ENCODE assay signal across 8 mouse cellular contexts in genomic region chr12:80518757-80519620, GRCm38 (mm10). TPM values are rescaled to one million over a fixed set of nuclear protein-coding genes. Genes with fewer than 3 reads are reported as not detected.
DNase-seq lines count a peak whose midpoint lies in the region; ATAC-seq lines count a peak whose summit lies in the region.
"Had no signal": no experiment of that assay in that cellular context is flagged by ENCODE, and none has a peak within 500 bp of the region (broad histone marks: within the 10 kb centered on the region; RNA-seq: fewer than 3 reads in every experiment).

No protein-coding gene starts in this region.

- peaks cover 36% of the 10 kb centered on the region for H3K4me1 ChIP-seq in midbrain, embryonic 15.5 days

- ATAC-seq in midbrain, embryonic 15.5 days (replicated peaks) = peak; percentile 90

- peaks cover 8% of the 10 kb centered on the region for H3K27me3 ChIP-seq in midbrain, embryonic 15.5 days (replicated peaks)

- H3K4me2 ChIP-seq in midbrain, embryonic 15.5 days = peak overlapping the region; percentile 88

- no peaks in the 10 kb centered on the region for H3K9me3 ChIP-seq in midbrain, embryonic 15.5 days

- peak; percentile 21 for DNase-seq in thymus, postnatal 4 days
- DNase-seq in thymus, postnatal 25 days = no peak
- DNase-seq in cerebellum, postnatal 14 days = peak; percentile 65 to 69
- peak; percentile 32 to 43 for DNase-seq in frontal cortex, postnatal 25 days (ENCODE audit: low spot score in 2 of 2)
- peak; percentile 65 to 68 for DNase-seq in layer of hippocampus, postnatal 36 days
- no peak for DNase-seq in spleen, adult 18-20 months

- H3K4me3 ChIP-seq in midbrain, embryonic 15.5 days = peak overlapping the region; percentile 66
- H3K4me3 ChIP-seq: erythroblast, embryonic 14.5 days had no signal

- no peaks in the 10 kb centered on the region for H3K36me3 ChIP-seq in midbrain, embryonic 15.5 days (replicated peaks)

- WGBS in midbrain, embryonic 15.5 days = under 1% methylated on average over 87 of the region's 90 CpGs

- peak overlapping the region; percentile 91 for H3K27ac ChIP-seq in midbrain, embryonic 15.5 days

- H3K9ac ChIP-seq in midbrain, embryonic 15.5 days = peak overlapping the region; percentile 77

RNA-seq across cellular contexts. Expression of gene Galnt16, which starts 0.9 kb away (rescaled TPM):
- 100 to 1,000 TPM; 163 to 165 TPM for total RNA-seq in layer of hippocampus, postnatal 36 days (2021)
- polyA plus RNA-seq in midbrain, embryonic 15.5 days (2015; fragmentation: Nextera tagmentation; extraction: Ambion mirVana) = 39.5 and 42.4 TPM in 2 replicates

RNA-seq across cellular contexts. Expression of gene Exd2, which starts 56.1 kb away (rescaled TPM):
- 100 to 1,000 TPM; 114 to 126 TPM for total RNA-seq in layer of hippocampus, postnatal 36 days (2021)
- polyA plus RNA-seq in midbrain, embryonic 15.5 days (2015; fragmentation: Nextera tagmentation; extraction: Ambion mirVana) = 59.6 and 69.7 TPM in 2 replicates

Comparison
In these comparisons a context has a peak if more than half of its experiments do, and no peak if none do; other contexts are left out.
1. DNase-seq: peak in thymus, postnatal 4 days (single experiment), cerebellum, postnatal 14 days (2 of 2), frontal cortex, postnatal 25 days (2 of 2) and layer of hippocampus, postnatal 36 days (2 of 2); none in thymus, postnatal 25 days (single experiment) and spleen, adult 18-20 months (0 of 2).